Mouse (Mus musculus): ENCODE measurements around the gene Ssu72. TPM values are rescaled to one million over a fixed set of nuclear protein-coding genes. Genes with fewer than 3 reads are reported as not detected.

Ssu72 gene
- polyA plus RNA-seq (2014; fragmentation: Illumina TruSeq; extraction: RNeasy Lipid Tissue Mini Kit (QIAGEN cat#74804); ENCODE audit: low replicate concordance): 77.1 TPM

GRCm38 (mm10) chr4:155704721-155705591 is at the start of gene Ssu72:
Ssu72 (plus strand) TSS chr4:155704800.

GRCm38 (mm10) chr4:155668689-155669597 is 35.7 kb upstream of the Ssu72 start, which contains the start of gene Mib2:
Mib2 (minus strand) TSS chr4:155669198.

DNA sequence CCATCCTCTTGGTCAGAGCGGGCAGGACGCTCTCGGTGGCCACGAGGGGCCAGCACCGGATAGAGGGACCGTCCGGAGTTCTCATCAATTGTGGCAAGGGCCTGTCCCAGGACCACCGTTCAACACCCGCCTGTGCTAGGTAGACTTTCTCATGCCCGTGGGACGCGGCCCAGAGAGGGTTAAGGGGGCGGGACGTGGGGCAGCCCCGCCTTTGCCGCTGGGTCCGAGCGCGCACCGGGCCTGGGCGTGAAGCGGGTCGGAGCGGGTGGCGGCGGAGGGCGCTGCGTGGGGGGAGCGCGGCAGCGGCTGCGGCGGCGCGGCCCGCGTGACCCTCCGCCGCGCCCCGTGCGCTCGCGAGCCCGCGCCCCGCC is 10.5 kb upstream of the Ssu72 start, which contains the start of gene Fndc10:
Gene Fndc10 (plus strand): TSS at position 232 of the 371 bp plus-strand sequence.

GRCm38 (mm10) chr4:155734350-155734941 is 29.8 kb downstream of the Ssu72 start, which contains the start of gene Tmem240:
Tmem240 (plus strand) TSS chr4:155734800.

GRCm38 (mm10) chr4:155760613-155761355 is 56.2 kb downstream of the Ssu72 start, which contains the start of gene Atad3a:
Atad3a (minus strand) TSS chr4:155761093.

DNA sequence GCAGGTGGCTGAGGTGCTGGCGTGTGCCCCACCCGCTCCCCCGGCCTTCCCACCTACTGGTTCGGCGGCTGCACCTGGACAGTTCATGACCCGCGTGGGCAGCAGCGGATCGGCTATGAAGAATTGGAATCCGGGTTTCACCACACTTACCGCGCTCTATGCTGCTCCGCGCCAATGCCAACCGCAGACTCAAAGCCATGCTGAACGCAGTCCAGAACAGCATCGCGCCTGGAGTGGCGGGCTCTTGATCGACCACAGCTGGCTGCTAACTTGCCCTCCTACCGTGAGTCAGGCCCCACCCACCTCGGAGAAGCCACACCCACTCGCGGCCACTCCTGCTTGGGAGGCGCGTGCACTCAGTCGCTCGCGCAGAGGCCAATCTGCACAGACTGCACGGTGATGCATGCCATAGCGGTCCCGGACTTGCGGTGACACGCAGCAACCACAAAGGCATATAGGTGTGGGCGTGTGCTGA is 69.7 kb downstream of the Ssu72 start, which contains the start of gene Vwa1:
Gene Vwa1 (minus strand): TSS at position 419 of the 475 bp plus-strand sequence.

Other genes starting within 250 kb of the Ssu72 start
- not detected for gene Tmem52, start 235.7 kb upstream of the Ssu72 start, polyA plus RNA-seq (2014; fragmentation: Illumina TruSeq; extraction: RNeasy Lipid Tissue Mini Kit (QIAGEN cat#74804); ENCODE audit: low replicate concordance)
- gene Gnb1, start 213.4 kb upstream of the Ssu72 start, polyA plus RNA-seq (2014; fragmentation: Illumina TruSeq; extraction: RNeasy Lipid Tissue Mini Kit (QIAGEN cat#74804); ENCODE audit: low replicate concordance): 317 TPM
- gene Nadk, start 142.4 kb upstream of the Ssu72 start, polyA plus RNA-seq (2014; fragmentation: Illumina TruSeq; extraction: RNeasy Lipid Tissue Mini Kit (QIAGEN cat#74804); ENCODE audit: low replicate concordance): 48.7 TPM
- gene Slc35e2, start 103.4 kb upstream of the Ssu72 start, polyA plus RNA-seq (2014; fragmentation: Illumina TruSeq; extraction: RNeasy Lipid Tissue Mini Kit (QIAGEN cat#74804); ENCODE audit: low replicate concordance): 39.8 TPM
- 152 TPM for gene Cdk11b, start 79.9 kb upstream of the Ssu72 start, polyA plus RNA-seq (2014; fragmentation: Illumina TruSeq; extraction: RNeasy Lipid Tissue Mini Kit (QIAGEN cat#74804); ENCODE audit: low replicate concordance)
- gene Gm10563, start 59.4 kb upstream of the Ssu72 start, polyA plus RNA-seq (2014; fragmentation: Illumina TruSeq; extraction: RNeasy Lipid Tissue Mini Kit (QIAGEN cat#74804); ENCODE audit: low replicate concordance): not detected
- gene Mmp23, start 51.4 kb upstream of the Ssu72 start, polyA plus RNA-seq (2014; fragmentation: Illumina TruSeq; extraction: RNeasy Lipid Tissue Mini Kit (QIAGEN cat#74804); ENCODE audit: low replicate concordance): 0.45 TPM
- 0.71 TPM for gene Mib2, start 35.6 kb upstream of the Ssu72 start, polyA plus RNA-seq (2014; fragmentation: Illumina TruSeq; extraction: RNeasy Lipid Tissue Mini Kit (QIAGEN cat#74804); ENCODE audit: low replicate concordance)
- gene Fndc10, start 10.5 kb upstream of the Ssu72 start, polyA plus RNA-seq (2014; fragmentation: Illumina TruSeq; extraction: RNeasy Lipid Tissue Mini Kit (QIAGEN cat#74804); ENCODE audit: low replicate concordance): not detected
- not detected for gene Tmem240, start 30.0 kb downstream of the Ssu72 start, polyA plus RNA-seq (2014; fragmentation: Illumina TruSeq; extraction: RNeasy Lipid Tissue Mini Kit (QIAGEN cat#74804); ENCODE audit: low replicate concordance)
- gene Atad3a, start 56.3 kb downstream of the Ssu72 start, polyA plus RNA-seq (2014; fragmentation: Illumina TruSeq; extraction: RNeasy Lipid Tissue Mini Kit (QIAGEN cat#74804); ENCODE audit: low replicate concordance): 3.7 TPM
- 4.6 TPM for gene Vwa1, start 69.9 kb downstream of the Ssu72 start, polyA plus RNA-seq (2014; fragmentation: Illumina TruSeq; extraction: RNeasy Lipid Tissue Mini Kit (QIAGEN cat#74804); ENCODE audit: low replicate concordance)
- 6.6 TPM for gene Tmem88b, start 81.1 kb downstream of the Ssu72 start, polyA plus RNA-seq (2014; fragmentation: Illumina TruSeq; extraction: RNeasy Lipid Tissue Mini Kit (QIAGEN cat#74804); ENCODE audit: low replicate concordance)
- not detected for gene Ankrd65, start 85.6 kb downstream of the Ssu72 start, polyA plus RNA-seq (2014; fragmentation: Illumina TruSeq; extraction: RNeasy Lipid Tissue Mini Kit (QIAGEN cat#74804); ENCODE audit: low replicate concordance)
- 36.0 TPM for gene Mrpl20, start 98.1 kb downstream of the Ssu72 start, polyA plus RNA-seq (2014; fragmentation: Illumina TruSeq; extraction: RNeasy Lipid Tissue Mini Kit (QIAGEN cat#74804); ENCODE audit: low replicate concordance)
- gene Ccnl2, start 107.7 kb downstream of the Ssu72 start, polyA plus RNA-seq (2014; fragmentation: Illumina TruSeq; extraction: RNeasy Lipid Tissue Mini Kit (QIAGEN cat#74804); ENCODE audit: low replicate concordance): 101 TPM
- 2.4 TPM for gene Aurkaip1, start 126.5 kb downstream of the Ssu72 start, polyA plus RNA-seq (2014; fragmentation: Illumina TruSeq; extraction: RNeasy Lipid Tissue Mini Kit (QIAGEN cat#74804); ENCODE audit: low replicate concordance)
- gene Mxra8, start 134.9 kb downstream of the Ssu72 start, polyA plus RNA-seq (2014; fragmentation: Illumina TruSeq; extraction: RNeasy Lipid Tissue Mini Kit (QIAGEN cat#74804); ENCODE audit: low replicate concordance): 22.8 TPM
- gene Dvl1, start 142.6 kb downstream of the Ssu72 start, polyA plus RNA-seq (2014; fragmentation: Illumina TruSeq; extraction: RNeasy Lipid Tissue Mini Kit (QIAGEN cat#74804); ENCODE audit: low replicate concordance): 2.0 TPM
- gene Tas1r3, start 158.6 kb downstream of the Ssu72 start, polyA plus RNA-seq (2014; fragmentation: Illumina TruSeq; extraction: RNeasy Lipid Tissue Mini Kit (QIAGEN cat#74804); ENCODE audit: low replicate concordance): not detected
- 10.8 TPM for gene Cptp, start 164.6 kb downstream of the Ssu72 start, polyA plus RNA-seq (2014; fragmentation: Illumina TruSeq; extraction: RNeasy Lipid Tissue Mini Kit (QIAGEN cat#74804); ENCODE audit: low replicate concordance)
- 1.2 TPM for gene Ints11, start 164.7 kb downstream of the Ssu72 start, polyA plus RNA-seq (2014; fragmentation: Illumina TruSeq; extraction: RNeasy Lipid Tissue Mini Kit (QIAGEN cat#74804); ENCODE audit: low replicate concordance)
- 0.59 TPM for gene Pusl1, start 187.0 kb downstream of the Ssu72 start, polyA plus RNA-seq (2014; fragmentation: Illumina TruSeq; extraction: RNeasy Lipid Tissue Mini Kit (QIAGEN cat#74804); ENCODE audit: low replicate concordance)
- not detected for gene Acap3, start 187.0 kb downstream of the Ssu72 start, polyA plus RNA-seq (2014; fragmentation: Illumina TruSeq; extraction: RNeasy Lipid Tissue Mini Kit (QIAGEN cat#74804); ENCODE audit: low replicate concordance)
- gene Ube2j2, start 239.0 kb downstream of the Ssu72 start, polyA plus RNA-seq (2014; fragmentation: Illumina TruSeq; extraction: RNeasy Lipid Tissue Mini Kit (QIAGEN cat#74804); ENCODE audit: low replicate concordance): 143 TPM